Mouse (Mus musculus) B cell, adult 2 months (primary cell): ENCODE data around the gene Tmem213.
A peak's percentile ranks its signal among the peaks of the same experiment; 100 is the strongest.

ENCODE experiments used
- DNase-seq, 2 experiments: peaks; one replicate each; pipeline ENCODE4 v3.0.0; 2022

Tmem213 gene

GRCm38 (mm10) chr6:38159576-38159975 is 50.5 kb downstream of the Tmem213 start:
- no peak for DNase-seq

GRCm38 (mm10) chr6:38160102-38160501 is 51.0 kb downstream of the Tmem213 start:
- peak; percentile 77 to 80 for DNase-seq

GRCm38 (mm10) chr6:38160556-38160955 is 51.5 kb downstream of the Tmem213 start:
- no peak for DNase-seq

- DNase-seq: no peak
Measured at GRCm38 (mm10) chr6:38162825-38163504, 53.9 kb downstream of the Tmem213 start.

DNA sequence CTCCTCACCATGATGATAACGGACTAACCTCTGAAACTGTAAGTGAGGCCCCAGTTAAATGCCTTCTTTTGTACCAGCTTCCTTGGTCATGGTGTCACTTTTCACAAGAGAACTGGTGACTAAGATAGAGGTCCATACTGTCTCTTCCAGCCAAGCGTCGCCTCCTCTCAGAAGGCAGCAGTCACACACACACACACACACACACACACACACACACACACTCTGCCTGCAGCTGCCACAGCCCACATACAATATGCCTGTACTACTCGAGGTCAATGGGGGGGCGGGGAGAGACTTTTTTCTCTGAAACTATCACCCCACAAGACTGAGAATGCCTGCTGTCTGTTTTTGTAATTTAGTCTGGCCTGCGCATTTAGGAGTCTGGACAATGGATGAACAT is 55.6 kb downstream of the Tmem213 start:
- DNase-seq: no peak

DNA sequence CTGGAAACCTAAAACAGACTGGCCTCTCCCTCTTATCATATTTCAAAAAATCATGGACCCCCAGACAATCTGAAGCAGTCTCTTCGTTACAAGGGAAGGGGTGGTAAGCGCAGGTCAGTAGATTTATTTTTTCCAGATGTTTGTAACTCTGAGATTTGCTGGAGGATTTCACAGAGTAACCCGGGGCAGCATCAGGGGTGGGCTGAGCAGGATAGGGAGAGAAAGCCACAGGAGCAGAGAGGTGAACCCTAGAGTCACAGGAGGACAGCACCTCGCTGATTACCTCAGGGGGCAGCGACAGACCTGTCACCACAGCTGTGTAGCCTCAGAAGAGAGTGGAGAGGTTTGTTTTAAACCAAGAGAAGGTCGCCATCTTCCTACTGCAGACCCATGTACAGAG is 56.3 kb downstream of the Tmem213 start:
- no peak for DNase-seq
